Mouse (Mus musculus) heart, adult 2 months (tissue): ENCODE measurements around the gene Nfia. TPM values are rescaled to one million over a fixed set of nuclear protein-coding genes. Genes with fewer than 3 reads are reported as not detected.

Experiments used
- DNase-seq, 2 experiments: peaks; one replicate each; pipeline ENCODE4 v3.0.0; 2021
- H3K27ac ChIP-seq: fragments of 200-600 bp; 2 replicates; pipeline ENCODE4 v1.8.1; 2022
- H3K27me3 ChIP-seq: fragments of 200-500 bp; 2 replicates; pipeline ENCODE4 v1.6.1; 2012; ENCODE audit warnings: mild to moderate bottlenecking, low read length, inconsistent platforms, mixed read lengths; ENCODE audit not compliant: control insufficient read depth, insufficient read depth
- H3K36me3 ChIP-seq: fragments of 200-500 bp; 2 replicates; pipeline ENCODE4 v1.6.1; 2012; ENCODE audit warnings: low read length, inconsistent platforms; ENCODE audit not compliant: control insufficient read depth, insufficient read depth
- H3K4me1 ChIP-seq: fragments of 200-500 bp; 2 replicates; pipeline ENCODE4 v1.6.1; 2011; ENCODE audit warnings: low read length; ENCODE audit not compliant: control insufficient read depth, insufficient read depth
- H3K4me3 ChIP-seq: fragments of 200-600 bp; 2 replicates; pipeline ENCODE4 v1.8.1; 2022
- H3K79me2 ChIP-seq: fragments of 200-500 bp; replicated peaks from 2 replicates; pipeline ENCODE4 v1.6.1; 2012; ENCODE audit warnings: mild to moderate bottlenecking, inconsistent platforms, low read length, moderate library complexity, mixed read lengths; ENCODE audit not compliant: control insufficient read depth, insufficient read depth
- H3K9ac ChIP-seq: fragments of 200-500 bp; 2 replicates; pipeline ENCODE4 v1.6.1; 2012; ENCODE audit warnings: low read depth, mild to moderate bottlenecking, control low read depth, inconsistent platforms, low read length, mixed read lengths
- CTCF ChIP-seq: fragments of 200-600 bp; IDR thresholded peaks from 2 replicates; pipeline ENCODE4 v1.8.1; 2022; ENCODE audit warnings: antibody characterized with exemption, mild to moderate bottlenecking, moderate library complexity
- EP300 ChIP-seq: fragments of 200-500 bp; IDR thresholded peaks from 2 replicates; pipeline ENCODE4 v1.6.1; 2011; ENCODE audit warnings: low read depth, low read length, control low read depth; ENCODE audit not compliant: insufficient read depth
- POLR2A ChIP-seq: fragments of 200-500 bp; IDR thresholded peaks from 2 replicates; pipeline ENCODE4 v1.6.1; 2011; ENCODE audit warnings: mild to moderate bottlenecking, low read depth, low read length, control low read depth; ENCODE audit not compliant: insufficient read depth
- WGBS: fragments of 180-500 bp; shearing (Covaris S2); methylation state at CpG from one replicate; pipeline ENCODE4 v1.1.7; 2018; 5-methylcytosine and 5-hydroxymethylcytosine counted together
- intact Hi-C: fragments of 180-260 bp; cut with DNase I; formaldehyde crosslinking; loops from one replicate; pipeline ENCODE4 v1.15.1; 2025
- polyA plus RNA-seq: library from polyadenylated mRNA; depleted of rRNA; stranded (reverse); fragments of >200 nt; gene quantifications from 2 replicates; pipeline ENCODE4 v1.2.3, GENCODE M21; 2012
- total RNA-seq, 2 experiments: library from RNA; stranded (reverse); gene quantifications; 2 replicates each; pipeline ENCODE4 v1.2.3; 2021

The Nfia gene
- total and polyA plus RNA-seq, 3 experiments: 70.3 to 128 (median 126) TPM

- TF ChIP-seq EP300 (0 out of 2 replicates have a peak, but pooled peaks have one; percentile 24), POLR2A (no peak)
- WGBS: 12% methylated on average over 10 of the region's 10 CpGs
- DNase-seq: peak in 1 of 2 experiments; percentile 78
- H3K79me2 ChIP-seq: peaks cover 4% of the 10 kb centered on the region
- peaks cover 32% of the 10 kb centered on the region for H3K4me1 ChIP-seq
- H3K4me3 ChIP-seq: peak overlapping the region; percentile 52
- H3K27me3 ChIP-seq: no peaks in the 10 kb centered on the region
- H3K36me3 ChIP-seq: peaks cover 25% of the 10 kb centered on the region
- peak overlapping the region; percentile 11 for H3K9ac ChIP-seq
- intact Hi-C loops: loop anchor here (2.0 to 5.0 kb wide), 5 partner anchors 54 to 240 kb away; no protein-coding TSS in a partner anchor
- H3K27ac ChIP-seq: peak overlapping the region; percentile 97
Observed at GRCm38 (mm10) chr4:97868307-97868937, 95.9 kb downstream of the Nfia start.

GRCm38 (mm10) chr4:97868938-97869440 is 96.5 kb downstream of the Nfia start:
- 10% methylated on average over 27 of the region's 27 CpGs for WGBS
- intact Hi-C loops: loop anchor here (2.0 to 5.0 kb wide), 5 partner anchors 54 to 240 kb away; no protein-coding TSS in a partner anchor
- H3K27ac ChIP-seq: peak overlapping the region; percentile 97
- H3K9ac ChIP-seq: peak overlapping the region; percentile 68
- peaks cover 27% of the 10 kb centered on the region for H3K36me3 ChIP-seq
- DNase-seq: peak; percentile 96 to 97
- H3K27me3 ChIP-seq: no peaks in the 10 kb centered on the region
- peak overlapping the region; percentile 52 for H3K4me3 ChIP-seq
- peaks cover 32% of the 10 kb centered on the region for H3K4me1 ChIP-seq
- TF ChIP-seq CTCF (no peak), EP300 (peak; percentile 87), POLR2A (peak; percentile 91)
- peaks cover 2% of the 10 kb centered on the region; the same call in 1 of the 2 replicates for H3K79me2 ChIP-seq

GRCm38 (mm10) chr4:97869451-97869850 is 96.9 kb downstream of the Nfia start:
- WGBS: 16% methylated on average over 7 of the region's 7 CpGs
- H3K4me1 ChIP-seq: peaks cover 36% of the 10 kb centered on the region

DNA sequence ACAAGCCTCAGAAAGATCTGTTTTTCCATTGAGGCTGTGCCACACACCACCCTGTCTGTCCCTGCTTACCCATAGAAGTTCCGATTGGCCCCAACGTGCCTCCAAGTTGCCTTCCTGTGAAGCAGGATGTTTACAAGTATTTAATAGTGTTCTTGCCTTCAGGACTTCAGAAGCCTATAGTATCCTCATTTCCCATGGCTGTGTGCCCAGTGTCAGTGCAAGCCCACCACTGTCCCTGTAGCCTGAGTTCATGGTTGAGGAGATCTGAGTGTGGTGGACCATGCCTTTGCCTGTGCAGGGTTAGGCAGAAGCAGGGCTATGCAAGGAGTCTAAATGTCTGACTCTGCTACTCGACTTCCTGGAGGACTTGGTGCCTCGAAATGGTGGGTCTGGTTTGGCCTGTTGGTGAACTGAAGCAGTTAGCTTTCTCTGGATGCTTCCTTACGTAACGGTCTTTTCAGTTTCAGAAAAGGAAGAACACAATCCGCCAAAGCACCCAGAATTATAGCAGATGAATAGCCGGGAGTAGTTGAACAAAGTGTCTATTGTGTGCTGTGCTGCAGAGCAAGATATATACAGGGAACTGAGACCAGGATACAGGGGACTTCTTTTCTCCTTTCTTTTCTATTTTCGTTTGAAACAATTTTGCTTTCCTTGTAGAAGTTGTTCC is 99.4 kb downstream of the Nfia start:
- peaks cover 38% of the 10 kb centered on the region for H3K4me1 ChIP-seq
- peaks cover 4% of the 10 kb centered on the region; the same call in 1 of the 2 replicates for H3K79me2 ChIP-seq
- WGBS: 40% methylated on average over 9 of the region's 9 CpGs
- peaks cover 40% of the 10 kb centered on the region for H3K36me3 ChIP-seq
- no peaks in the 10 kb centered on the region for H3K27me3 ChIP-seq
- no peak overlapping the region for H3K9ac ChIP-seq
- TF ChIP-seq EP300 (no peak), CTCF (no peak), POLR2A (no peak)
- peak; percentile 34 to 54 for DNase-seq
- intact Hi-C loops: no loop called here
- H3K4me3 ChIP-seq: no peak overlapping the region
- H3K27ac ChIP-seq: peak overlapping the region; percentile 64

More at GRCm38 (mm10) chr4:97869451-97869850, 96.9 kb downstream of the Nfia start:
- Histone ChIP-seq H3K36me3 (peaks cover 31% of the 10 kb centered on the region), H3K4me3 (peak overlapping the region; percentile 52), H3K79me2 (peaks cover 2% of the 10 kb centered on the region; the same call in 1 of the 2 replicates), H3K9ac (peak overlapping the region; percentile 68), H3K27ac (peak overlapping the region; percentile 97), H3K27me3 (no peaks in the 10 kb centered on the region)
- no peak for DNase-seq
- TF ChIP-seq EP300: no peak
- no peak for TF ChIP-seq CTCF
- TF ChIP-seq POLR2A: no peak
- intact Hi-C loops: loop anchor here (2.0 to 5.0 kb wide), 5 partner anchors 53 to 239 kb away; no protein-coding TSS in a partner anchor

- H3K36me3 ChIP-seq: peaks cover 36% of the 10 kb centered on the region
- WGBS: 77% methylated on average over 3 of the region's 3 CpGs
- H3K27ac ChIP-seq: no peak overlapping the region
- peaks cover 26% of the 10 kb centered on the region for H3K4me1 ChIP-seq
- DNase-seq: no peak
- H3K79me2 ChIP-seq: peaks cover 4% of the 10 kb centered on the region; the same call in 1 of the 2 replicates
- no peaks in the 10 kb centered on the region for H3K27me3 ChIP-seq
- H3K9ac ChIP-seq: no peak overlapping the region
- no peak overlapping the region for H3K4me3 ChIP-seq
- TF ChIP-seq EP300 (no peak), POLR2A (no peak), CTCF (no peak)
- intact Hi-C loops: no loop called here
Observed at GRCm38 (mm10) chr4:97874916-97875315, 102.4 kb downstream of the Nfia start.
